Mouse (Mus musculus) stomach, postnatal 0 days (tissue): ENCODE data around the gene Epb41l5. TPM values are rescaled to one million over a fixed set of nuclear protein-coding genes. Genes with fewer than 3 reads are reported as not detected.

Experiments
- ATAC-seq: fragments of 200-750 bp; cut with Nextera tagmentation; 2 replicates; pipeline ENCODE4 v1.8.0; 2017; ENCODE audit not compliant: low FRiP score, low TSS enrichment
- DNase-seq: peaks from one replicate; pipeline ENCODE4 v3.0.0-alpha.2; 2016; ENCODE audit warnings: low spot score
- H3K27ac ChIP-seq: fragments of 300-500 bp; sonication (generic); replicated peaks from 2 replicates; pipeline ENCODE4 v1.5.1; 2014; ENCODE audit warnings: mild to moderate bottlenecking, control low read depth
- H3K27me3 ChIP-seq: fragments of 300-500 bp; sonication (generic); 2 replicates; pipeline ENCODE4 v1.6.1; 2014; ENCODE audit warnings: low read length; ENCODE audit not compliant: control insufficient read depth, insufficient read depth
- H3K36me3 ChIP-seq: fragments of 300-500 bp; sonication (generic); 2 replicates; pipeline ENCODE4 v1.6.1; 2014; ENCODE audit warnings: low read length, mixed read lengths; ENCODE audit not compliant: control insufficient read depth, insufficient read depth
- H3K4me1 ChIP-seq: fragments of 300-500 bp; sonication (generic); replicated peaks from 2 replicates; pipeline ENCODE4 v1.6.1; 2014; ENCODE audit warnings: antibody characterized with exemption; ENCODE audit not compliant: control insufficient read depth, insufficient read depth
- H3K4me2 ChIP-seq: fragments of 300-500 bp; sonication (generic); replicated peaks from 2 replicates; pipeline ENCODE4 v1.6.1; 2014; ENCODE audit warnings: low read depth, mild to moderate bottlenecking, control low read depth, moderate library complexity
- H3K4me3 ChIP-seq: fragments of 300-500 bp; sonication (generic); 2 replicates; pipeline ENCODE4 v1.5.1; 2014; ENCODE audit warnings: low read depth, low read length, control low read depth
- H3K9ac ChIP-seq: fragments of 300-500 bp; sonication (generic); 2 replicates; pipeline ENCODE4 v1.6.1; 2014; ENCODE audit warnings: mild to moderate bottlenecking, low read length, control low read depth, mixed read lengths
- H3K9me3 ChIP-seq: fragments of 300-500 bp; sonication (generic); 2 replicates; pipeline ENCODE4 v1.6.1; 2016; ENCODE audit warnings: low read length; ENCODE audit not compliant: control insufficient read depth
- CTCF ChIP-seq: IDR thresholded peaks from 2 replicates; pipeline ENCODE4 v1.5.1; 2016; ENCODE audit warnings: antibody characterized with exemption, low read depth, mild to moderate bottlenecking, moderate library complexity
- EP300 ChIP-seq: optimal IDR thresholded peaks from 2 replicates; pipeline ENCODE3; 2016; ENCODE audit warnings: antibody characterized with exemption
- WGBS: fragments of 180-500 bp; shearing (Covaris S2); extraction: QIAGEN DNeasy Blood & Tissue Kit; methylation state at CpG from one replicate; pipeline ENCODE4 v1.1.7; 2014; 5-methylcytosine and 5-hydroxymethylcytosine counted together
- polyA plus RNA-seq: library from polyadenylated mRNA; unstranded; fragments of >200 nt; fragmentation: Nextera tagmentation; extraction: Ambion mirVana; gene quantifications from 2 replicates; pipeline ENCODE4 v1.2.1, GENCODE M21; 2015

Gene Epb41l5
- polyA plus RNA-seq, 1 experiment from 2014 or later, result 17.7 TPM

- Histone ChIP-seq H3K9ac (no peak overlapping the region), H3K36me3 (no peaks in the 10 kb centered on the region), H3K4me2 (no peak overlapping the region), H3K27me3 (no peaks in the 10 kb centered on the region), H3K4me3 (no peak overlapping the region), H3K27ac (no peak overlapping the region), H3K9me3 (no peaks in the 10 kb centered on the region), H3K4me1 (no peaks in the 10 kb centered on the region)
- ATAC-seq (no peak), DNase-seq (no peak)
- 86% methylated on average over 7 of the region's 7 CpGs for WGBS
- no peak for TF ChIP-seq CTCF
- no peak for TF ChIP-seq EP300
These were observed 18.1 kb upstream of the Epb41l5 start for GRCm38 (mm10) chr1:119666904-119667303.

GRCm38 (mm10) chr1:119654307-119654706, 5.5 kb upstream of the Epb41l5 start:
- TF ChIP-seq CTCF (peak; percentile 54), EP300 (no peak)
- DNase-seq, result no peak
- Histone ChIP-seq H3K9me3 (no peaks in the 10 kb centered on the region), H3K4me3 (no peak overlapping the region), H3K27me3 (no peaks in the 10 kb centered on the region), H3K27ac (no peak overlapping the region), H3K4me2 (no peak overlapping the region), H3K36me3 (no peaks in the 10 kb centered on the region), H3K9ac (no peak overlapping the region), H3K4me1 (no peaks in the 10 kb centered on the region)
- ATAC-seq, result no peak
- WGBS, result 94% methylated on average over 2 of the region's 2 CpGs

- DNase-seq (no peak), ATAC-seq (no peak)
- no peak for TF ChIP-seq CTCF
- Histone ChIP-seq H3K9me3 (no peaks in the 10 kb centered on the region), H3K4me1 (no peaks in the 10 kb centered on the region), H3K27ac (no peak overlapping the region), H3K36me3 (no peaks in the 10 kb centered on the region), H3K27me3 (no peaks in the 10 kb centered on the region), H3K9ac (no peak overlapping the region), H3K4me3 (no peak overlapping the region), H3K4me2 (no peak overlapping the region)
- WGBS, result 87% methylated on average over 5 of the region's 5 CpGs
These were observed 1.6 kb upstream of the Epb41l5 start for GRCm38 (mm10) chr1:119650386-119650785.

GRCm38 (mm10) chr1:119649627-119650026, 827 bp upstream of the Epb41l5 start:
- H3K4me3 ChIP-seq, result no peak overlapping the region
- no peak for DNase-seq
- 37% methylated on average over 2 of the region's 2 CpGs for WGBS
- no peaks in the 10 kb centered on the region for H3K9me3 ChIP-seq
- H3K36me3 ChIP-seq, result no peaks in the 10 kb centered on the region
- H3K27ac ChIP-seq, result no peak overlapping the region
- H3K9ac ChIP-seq, result no peak overlapping the region
- TF ChIP-seq CTCF (no peak), EP300 (no peak)
- H3K27me3 ChIP-seq, result no peaks in the 10 kb centered on the region
- H3K4me2 ChIP-seq, result no peak overlapping the region
- H3K4me1 ChIP-seq, result no peaks in the 10 kb centered on the region
- ATAC-seq, result no peak

GRCm38 (mm10) chr1:119646356-119646755, 2.4 kb downstream of the Epb41l5 start:
- H3K36me3 ChIP-seq, result no peaks in the 10 kb centered on the region
- H3K4me3 ChIP-seq, result no peak overlapping the region
- H3K4me2 ChIP-seq, result no peak overlapping the region
- DNase-seq (no peak), ATAC-seq (no peak)
- no peak overlapping the region for H3K27ac ChIP-seq
- no peaks in the 10 kb centered on the region for H3K4me1 ChIP-seq
- WGBS, result 64% methylated on average over 2 of the region's 2 CpGs
- TF ChIP-seq CTCF (no peak), EP300 (no peak)
- H3K27me3 ChIP-seq, result no peaks in the 10 kb centered on the region
- H3K9me3 ChIP-seq, result no peaks in the 10 kb centered on the region
- H3K9ac ChIP-seq, result no peak overlapping the region

GRCm38 (mm10) chr1:119642367-119642766, 6.4 kb downstream of the Epb41l5 start:
- ATAC-seq (peak; percentile 70), DNase-seq (peak; percentile 53)
- no peaks in the 10 kb centered on the region for H3K27me3 ChIP-seq
- H3K4me2 ChIP-seq, result no peak overlapping the region
- no peak overlapping the region for H3K27ac ChIP-seq
- TF ChIP-seq EP300 (no peak), CTCF (peak; percentile 57)
- H3K4me1 ChIP-seq, result no peaks in the 10 kb centered on the region
- WGBS, result 66% methylated on average over 12 of the region's 12 CpGs
- H3K36me3 ChIP-seq, result no peaks in the 10 kb centered on the region
- no peak overlapping the region for H3K4me3 ChIP-seq
- H3K9ac ChIP-seq, result no peak overlapping the region
- no peaks in the 10 kb centered on the region for H3K9me3 ChIP-seq
